Mouse (Mus musculus): Measurements from ENCODE around the gene Nfix. TPM values are rescaled to one million over a fixed set of nuclear protein-coding genes. Genes with fewer than 3 reads are reported as not detected.

The Nfix gene
- polyA plus RNA-seq, 2 experiments, result 1.4 to 2.5 TPM

GRCm38 (mm10) chr8:84661458-84661871 is 138.7 kb downstream of the Nfix start:
- Histone ChIP-seq H3K9me3 (ENCODE audit: control insufficient read depth, low read length) (no peaks in the 10 kb centered on the region), H3K9ac (replicated peaks) (peak overlapping the region; percentile 81), H3K27ac (peak overlapping the region; percentile 98), H3K36me3 (replicated peaks; ENCODE audit: control insufficient read depth, insufficient read depth, low read depth) (no peaks in the 10 kb centered on the region), H3K4me1 (replicated peaks; ENCODE audit: control insufficient read depth in 2 of 2, insufficient read depth in 2 of 2, low read length in 1 of 2) (peaks cover 42 to 50% of the 10 kb centered on the region in 2 experiments), H3K4me2 (ENCODE audit: low read depth) (peak overlapping the region; percentile 98), H3K27me3 (ENCODE audit: control insufficient read depth, insufficient read depth, low read length) (no peaks in the 10 kb centered on the region), H3K4me3 (ENCODE audit: insufficient read depth in 1 of 2, low read depth in 2 of 2, low read length in 2 of 2) (peak overlapping the region; percentile 85 to 89)
- TF ChIP-seq EP300 (IDR thresholded peaks at IDR 0.05; ENCODE audit: low read depth), result no peak
- TF ChIP-seq CTCF (IDR thresholded peaks at IDR 0.05; ENCODE audit: low read depth), result peak; percentile 22; the same call in 1 of the 2 replicates
- DNase-seq (ENCODE audit: low read depth in 3 of 3, low spot score in 3 of 3) (peak; percentile 66 to 81 (median 70)), ATAC-seq (ENCODE audit: insufficient read depth) (peak; percentile 53)
- under 1% methylated on average over 24 of the region's 24 CpGs for WGBS (ENCODE audit: insufficient replicate concordance)

DNA sequence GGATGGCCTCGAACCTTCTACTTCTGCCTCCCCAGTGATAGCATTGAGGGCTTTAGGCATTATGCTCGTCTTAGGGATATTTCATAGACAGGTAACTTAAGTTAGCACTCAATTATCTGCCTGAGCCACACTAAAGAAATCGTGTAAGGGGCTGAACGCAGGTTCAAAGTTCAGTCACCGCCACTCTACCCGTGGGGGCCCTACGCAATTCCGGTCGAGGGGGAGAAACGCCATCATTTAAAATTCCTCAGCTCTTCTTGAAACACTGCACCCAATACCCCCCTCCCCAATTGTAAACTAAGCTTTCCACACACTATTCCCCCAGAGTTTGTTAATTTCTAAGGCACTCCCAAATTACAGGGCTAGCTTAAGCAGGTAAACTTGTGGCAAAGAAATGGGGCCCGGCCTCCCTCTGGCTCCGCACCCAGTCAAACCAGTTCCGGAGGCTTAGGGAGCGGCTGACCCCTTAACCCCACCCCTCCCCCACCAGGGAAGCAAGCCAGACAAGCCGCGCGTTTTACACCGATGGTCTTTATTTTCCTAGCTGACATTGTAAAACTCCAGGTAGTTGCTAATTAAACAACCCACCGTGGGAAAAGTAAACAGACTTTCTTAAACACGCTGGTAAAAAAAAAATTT is 139.2 kb downstream of the Nfix start:
- DNase-seq (ENCODE audit: low read depth in 3 of 3, low spot score in 3 of 3) (peak in 1 of 3 experiments; percentile 55), ATAC-seq (ENCODE audit: insufficient read depth) (no peak)
- under 1% methylated on average over 20 of the region's 20 CpGs for WGBS (ENCODE audit: insufficient replicate concordance)
- H3K4me1 ChIP-seq (replicated peaks; ENCODE audit: control insufficient read depth in 2 of 2, insufficient read depth in 2 of 2, low read length in 1 of 2), result peaks cover 44 to 52% of the 10 kb centered on the region in 2 experiments
- H3K9me3 ChIP-seq (ENCODE audit: control insufficient read depth, low read length), result no peaks in the 10 kb centered on the region
- H3K9ac ChIP-seq (replicated peaks), result peak overlapping the region; percentile 81
- peak overlapping the region; percentile 98 for H3K27ac ChIP-seq
- H3K4me3 ChIP-seq (ENCODE audit: insufficient read depth in 1 of 2, low read depth in 2 of 2, low read length in 2 of 2), result peak overlapping the region; percentile 85 to 89
- no peaks in the 10 kb centered on the region; the same call in 1 of the 2 replicates for H3K27me3 ChIP-seq (ENCODE audit: control insufficient read depth, insufficient read depth, low read length)
- peak overlapping the region; percentile 98 for H3K4me2 ChIP-seq (ENCODE audit: low read depth)
- no peaks in the 10 kb centered on the region for H3K36me3 ChIP-seq (replicated peaks; ENCODE audit: control insufficient read depth, insufficient read depth, low read depth)
- no peak for TF ChIP-seq CTCF (IDR thresholded peaks at IDR 0.05; ENCODE audit: low read depth)
- no peak for TF ChIP-seq EP300 (IDR thresholded peaks at IDR 0.05; ENCODE audit: low read depth)

DNA sequence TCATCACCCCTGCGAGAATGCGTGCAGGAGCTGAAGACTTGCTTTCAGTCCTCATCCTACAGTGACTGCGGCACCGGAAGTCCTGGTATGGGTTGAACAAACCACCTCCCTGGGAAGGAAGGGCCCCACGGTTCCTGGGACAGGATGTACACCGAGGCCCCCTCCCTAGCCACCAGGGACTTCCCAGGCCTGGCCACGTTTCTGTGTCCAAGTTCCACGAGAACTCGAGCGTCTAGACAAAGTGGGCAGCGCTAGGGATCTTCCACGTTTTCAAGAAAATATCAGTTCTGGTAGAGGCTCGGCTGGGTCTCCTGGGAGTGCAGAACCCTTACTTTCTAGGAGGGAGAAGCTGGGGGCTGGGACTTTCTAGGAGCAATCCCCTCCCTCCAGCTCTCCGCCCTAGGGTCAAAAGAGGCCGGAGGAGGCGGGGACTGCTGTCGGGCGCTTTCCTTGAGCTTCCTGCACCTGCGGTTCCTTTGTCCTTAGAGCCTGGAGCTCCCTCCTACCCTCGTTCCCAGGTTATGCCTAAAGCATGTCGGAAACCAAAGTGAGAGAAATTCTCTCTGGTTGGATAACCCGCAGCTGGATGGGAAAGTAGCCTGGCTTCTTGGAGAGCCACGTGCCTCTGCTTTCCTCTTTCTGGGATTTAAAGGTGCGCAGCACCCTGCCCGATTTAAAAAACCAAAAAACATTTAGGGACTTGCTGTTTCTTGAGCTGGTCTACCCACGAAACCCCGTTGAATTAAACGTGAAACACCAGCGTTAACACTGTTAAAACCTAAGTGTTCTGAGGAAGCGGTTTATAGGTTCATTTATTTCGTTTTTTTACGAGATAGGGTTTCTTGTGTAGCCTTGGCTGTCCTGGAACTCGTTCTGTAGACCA is 140.0 kb downstream of the Nfix start:
- H3K27me3 ChIP-seq (ENCODE audit: control insufficient read depth, insufficient read depth, low read length), result peaks cover 3% of the 10 kb centered on the region; the same call in 1 of the 2 replicates
- no peaks in the 10 kb centered on the region for H3K36me3 ChIP-seq (replicated peaks; ENCODE audit: control insufficient read depth, insufficient read depth, low read depth)
- H3K4me3 ChIP-seq (ENCODE audit: insufficient read depth in 1 of 2, low read depth in 2 of 2, low read length in 2 of 2), result peak overlapping the region; percentile 85 to 89
- peak overlapping the region; percentile 81 for H3K9ac ChIP-seq (replicated peaks)
- peaks cover 40 to 48% of the 10 kb centered on the region in 2 experiments for H3K4me1 ChIP-seq (replicated peaks; ENCODE audit: control insufficient read depth in 2 of 2, insufficient read depth in 2 of 2, low read length in 1 of 2)
- DNase-seq (ENCODE audit: low read depth in 3 of 3, low spot score in 3 of 3) (peak in 1 of 3 experiments; percentile 60), ATAC-seq (ENCODE audit: insufficient read depth) (no peak)
- peak overlapping the region; percentile 98 for H3K4me2 ChIP-seq (ENCODE audit: low read depth)
- no peaks in the 10 kb centered on the region for H3K9me3 ChIP-seq (ENCODE audit: control insufficient read depth, low read length)
- 1% methylated on average over 33 of the region's 33 CpGs for WGBS (ENCODE audit: insufficient replicate concordance)
- peak overlapping the region; percentile 98 for H3K27ac ChIP-seq
- no peak for TF ChIP-seq EP300 (IDR thresholded peaks at IDR 0.05; ENCODE audit: low read depth)
- no peak for TF ChIP-seq CTCF (IDR thresholded peaks at IDR 0.05; ENCODE audit: low read depth)

DNA sequence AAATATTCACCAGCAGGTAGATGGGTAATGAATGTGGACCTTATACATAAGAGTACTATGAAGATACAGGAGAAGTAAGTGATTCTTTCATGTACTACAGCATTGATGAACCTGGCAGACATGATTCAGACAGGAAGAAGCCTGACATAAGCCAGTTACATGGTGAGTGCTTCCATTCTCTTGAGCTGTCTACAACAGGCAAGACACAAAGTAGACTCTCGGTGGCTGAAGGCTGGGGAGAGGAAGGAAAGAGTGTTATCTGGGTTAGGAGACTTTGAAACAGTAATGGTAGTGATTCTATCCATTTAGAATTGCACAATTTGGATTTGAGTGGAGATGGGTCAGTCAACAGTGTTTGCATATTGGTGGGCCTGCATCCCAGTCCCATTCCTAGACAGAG is 141.2 kb downstream of the Nfix start:
- no peak for TF ChIP-seq CTCF (IDR thresholded peaks at IDR 0.05; ENCODE audit: low read depth)
- TF ChIP-seq EP300 (IDR thresholded peaks at IDR 0.05; ENCODE audit: low read depth), result no peak
- 10% methylated on average over 1 of the region's 1 CpGs for WGBS (ENCODE audit: insufficient replicate concordance)
- Histone ChIP-seq H3K4me1 (replicated peaks; ENCODE audit: control insufficient read depth in 2 of 2, insufficient read depth in 2 of 2, low read length in 1 of 2) (peaks cover 40 to 48% of the 10 kb centered on the region in 2 experiments), H3K9me3 (ENCODE audit: control insufficient read depth, low read length) (no peaks in the 10 kb centered on the region), H3K27me3 (ENCODE audit: control insufficient read depth, insufficient read depth, low read length) (peaks cover 3% of the 10 kb centered on the region; the same call in 1 of the 2 replicates), H3K36me3 (replicated peaks; ENCODE audit: control insufficient read depth, insufficient read depth, low read depth) (no peaks in the 10 kb centered on the region), H3K27ac (no peak overlapping the region), H3K9ac (replicated peaks) (no peak overlapping the region), H3K4me3 (ENCODE audit: insufficient read depth in 1 of 2, low read depth in 2 of 2, low read length in 2 of 2) (no peak overlapping the region), H3K4me2 (ENCODE audit: low read depth) (no peak overlapping the region)
- ATAC-seq (ENCODE audit: insufficient read depth) (no peak), DNase-seq (ENCODE audit: low read depth in 3 of 3, low spot score in 3 of 3) (no peak)

- DNase-seq (ENCODE audit: low read depth in 3 of 3, low spot score in 3 of 3), result no peak
- Histone ChIP-seq H3K4me3 (ENCODE audit: insufficient read depth in 1 of 2, low read depth in 2 of 2, low read length in 2 of 2) (no peak overlapping the region), H3K4me2 (ENCODE audit: low read depth) (peak overlapping the region; percentile 93; the same call in 1 of the 2 replicates), H3K9ac (replicated peaks) (no peak overlapping the region), H3K9me3 (ENCODE audit: control insufficient read depth, low read length) (no peaks in the 10 kb centered on the region), H3K36me3 (replicated peaks; ENCODE audit: control insufficient read depth, insufficient read depth, low read depth) (no peaks in the 10 kb centered on the region), H3K27ac (no peak overlapping the region), H3K27me3 (ENCODE audit: control insufficient read depth, insufficient read depth, low read length) (peaks cover 3% of the 10 kb centered on the region; the same call in 1 of the 2 replicates), H3K4me1 (replicated peaks; ENCODE audit: control insufficient read depth in 2 of 2, insufficient read depth in 2 of 2, low read length in 1 of 2) (peaks cover 32 to 44% of the 10 kb centered on the region in 2 experiments)
- no peak for ATAC-seq (ENCODE audit: insufficient read depth)
- TF ChIP-seq EP300 (IDR thresholded peaks at IDR 0.05; ENCODE audit: low read depth) (no peak), CTCF (IDR thresholded peaks at IDR 0.05; ENCODE audit: low read depth) (no peak)
- WGBS (ENCODE audit: insufficient replicate concordance), result 48% methylated on average over 4 of the region's 4 CpGs
Observed at GRCm38 (mm10) chr8:84657680-84658079, 142.5 kb downstream of the Nfix start.

Data from liver, embryonic 14.5 days (tissue).